Mouse (Mus musculus) midbrain, embryonic 12.5 days (tissue): ENCODE data around the gene Lama5. TPM values are rescaled to one million over a fixed set of nuclear protein-coding genes. Genes with fewer than 3 reads are reported as not detected.
"Not testable (repeated sequence)": the region's sequence is repeated elsewhere in the genome, so short reads cannot be mapped to it uniquely, and the experiment has no call there.

Experiments used
- ATAC-seq: fragments of 200-750 bp; cut with Nextera tagmentation; 2 replicates; pipeline ENCODE4 v1.8.0; 2017; ENCODE audit warnings: low read depth, moderate TSS enrichment, moderate library complexity; ENCODE audit not compliant: low FRiP score
- H3K27ac ChIP-seq: fragments of 300-500 bp; sonication (generic); replicated peaks from 2 replicates; pipeline ENCODE4 v1.5.1; 2016; ENCODE audit warnings: mild to moderate bottlenecking
- H3K27me3 ChIP-seq: fragments of 300-500 bp; sonication (generic); 2 replicates; pipeline ENCODE4 v1.6.1; 2016; ENCODE audit warnings: mild to moderate bottlenecking
- H3K36me3 ChIP-seq: fragments of 300-500 bp; sonication (generic); 2 replicates; pipeline ENCODE4 v1.6.1; 2016
- H3K4me1 ChIP-seq: fragments of 300-500 bp; sonication (generic); 2 replicates; pipeline ENCODE4 v1.6.1; 2016
- H3K4me2 ChIP-seq: fragments of 300-500 bp; sonication (generic); replicated peaks from 2 replicates; pipeline ENCODE4 v1.6.1; 2016; ENCODE audit warnings: mild to moderate bottlenecking, moderate library complexity
- H3K4me3 ChIP-seq: fragments of 300-500 bp; sonication (generic); 2 replicates; pipeline ENCODE4 v1.5.1; 2016; ENCODE audit warnings: mild to moderate bottlenecking
- H3K9ac ChIP-seq: fragments of 300-500 bp; sonication (generic); replicated peaks from 2 replicates; pipeline ENCODE4 v1.6.1; 2016; ENCODE audit warnings: mild to moderate bottlenecking, moderate library complexity
- H3K9me3 ChIP-seq: fragments of 300-500 bp; sonication (generic); 2 replicates; pipeline ENCODE4 v1.6.1; 2016; ENCODE audit warnings: mild to moderate bottlenecking
- WGBS: fragments of 180-500 bp; shearing (Covaris S2); methylation state at CpG from one replicate; pipeline ENCODE4 v1.1.7; 2016; 5-methylcytosine and 5-hydroxymethylcytosine counted together
- polyA plus RNA-seq: library from polyadenylated mRNA; unstranded; fragments of >200 nt; fragmentation: Nextera tagmentation; extraction: Ambion mirVana; gene quantifications from 2 replicates; pipeline ENCODE4 v1.2.1, GENCODE M21; 2016

The Lama5 gene
- polyA plus RNA-seq, 1 experiment from 2014 or later: 3.2 TPM

DNA sequence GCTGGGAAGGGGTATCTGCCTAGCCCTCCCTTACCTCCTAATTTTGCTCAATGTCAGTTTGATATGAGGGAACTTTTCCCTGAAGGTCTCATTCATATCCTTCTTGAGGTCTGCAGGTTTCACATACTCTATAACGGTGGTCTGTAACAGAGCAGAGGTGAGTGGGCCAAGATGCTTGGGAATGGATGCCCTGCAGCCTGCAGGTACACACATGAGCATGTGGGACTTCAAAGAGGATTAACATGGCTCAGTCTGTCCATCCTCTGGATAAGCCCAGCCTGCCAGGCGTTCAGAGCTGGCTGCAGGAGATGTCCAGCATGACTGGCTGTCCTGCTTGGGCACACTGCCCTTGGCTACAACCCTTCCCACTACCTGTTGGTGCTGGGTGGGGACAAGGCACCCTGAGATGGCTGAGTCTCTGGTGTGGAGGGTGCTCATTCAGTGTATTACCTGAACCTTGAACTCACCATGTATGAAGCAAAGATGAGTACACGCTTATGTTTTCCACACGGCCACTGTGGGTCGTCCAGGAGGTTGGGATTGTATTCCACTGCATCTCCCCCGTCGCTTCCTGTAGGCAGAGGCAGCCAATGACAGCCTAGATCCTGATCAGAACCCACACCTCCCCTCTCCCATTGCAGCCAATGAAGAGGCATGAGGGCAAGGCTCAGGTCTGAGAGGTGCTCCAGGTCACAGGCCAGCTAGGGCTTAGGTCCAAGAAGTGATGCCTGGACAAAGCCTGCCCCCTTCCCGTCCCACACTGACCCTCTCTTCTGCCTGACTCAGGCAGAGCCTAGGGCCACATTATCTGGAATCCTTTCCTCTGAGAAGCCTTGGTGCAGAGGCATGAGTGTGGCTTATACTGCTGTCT, 35.2 kb upstream of the Lama5 start:
- peaks cover 14% of the 10 kb centered on the region for H3K4me1 ChIP-seq
- no peak overlapping the region for H3K4me2 ChIP-seq
- H3K27me3 ChIP-seq: no peaks in the 10 kb centered on the region
- no peaks in the 10 kb centered on the region for H3K9me3 ChIP-seq
- H3K9ac ChIP-seq: no peak overlapping the region
- WGBS: 66% methylated on average over 8 of the region's 8 CpGs
- no peak for ATAC-seq
- no peak overlapping the region for H3K27ac ChIP-seq
- H3K4me3 ChIP-seq: no peak overlapping the region
- peaks cover 64% of the 10 kb centered on the region for H3K36me3 ChIP-seq

- H3K9me3 ChIP-seq, H3K9ac ChIP-seq, H3K27me3 ChIP-seq, H3K4me2 ChIP-seq, H3K4me3 ChIP-seq, ATAC-seq, H3K27ac ChIP-seq: not testable (repeated sequence)
- Histone ChIP-seq H3K36me3 (peaks cover 60% of the 10 kb centered on the region), H3K4me1 (peaks cover 15% of the 10 kb centered on the region)
- WGBS: 72% methylated on average over 17 of the region's 17 CpGs
These were observed 34.4 kb upstream of the Lama5 start for GRCm38 (mm10) chr2:180259826-180260609.

DNA sequence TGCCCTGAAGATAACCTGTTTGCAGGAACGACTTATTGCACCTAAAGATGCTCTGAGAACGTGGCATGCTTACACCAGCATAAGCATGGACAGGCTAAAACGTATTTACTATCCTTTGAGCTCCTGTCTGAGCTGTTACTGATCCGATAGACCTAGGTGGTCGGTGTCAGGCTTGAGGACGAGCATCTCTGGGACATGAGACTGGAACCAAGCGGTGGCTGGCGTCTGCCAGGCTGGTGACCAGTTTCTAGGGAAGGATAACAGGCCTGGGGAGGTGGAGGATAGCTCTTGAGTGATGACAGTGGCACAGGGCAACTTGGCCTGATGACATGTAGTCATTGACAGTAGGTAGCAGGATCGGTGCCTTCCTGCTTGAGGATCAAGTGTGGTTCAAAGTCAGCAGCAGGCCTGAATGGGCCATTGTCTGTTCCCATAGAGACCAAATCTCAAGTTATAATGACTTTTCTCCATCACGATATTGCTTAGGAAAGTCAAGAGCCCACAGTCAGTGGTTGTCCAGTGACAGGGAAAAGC, 33.4 kb upstream of the Lama5 start:
- Histone ChIP-seq H3K36me3 (peaks cover 57% of the 10 kb centered on the region), H3K4me1 (peaks cover 15% of the 10 kb centered on the region)
- not testable (repeated sequence) for H3K27me3 ChIP-seq, H3K9me3 ChIP-seq, ATAC-seq, H3K9ac ChIP-seq, H3K4me3 ChIP-seq, H3K27ac ChIP-seq, H3K4me2 ChIP-seq
- 82% methylated on average over 10 of the region's 10 CpGs for WGBS

DNA sequence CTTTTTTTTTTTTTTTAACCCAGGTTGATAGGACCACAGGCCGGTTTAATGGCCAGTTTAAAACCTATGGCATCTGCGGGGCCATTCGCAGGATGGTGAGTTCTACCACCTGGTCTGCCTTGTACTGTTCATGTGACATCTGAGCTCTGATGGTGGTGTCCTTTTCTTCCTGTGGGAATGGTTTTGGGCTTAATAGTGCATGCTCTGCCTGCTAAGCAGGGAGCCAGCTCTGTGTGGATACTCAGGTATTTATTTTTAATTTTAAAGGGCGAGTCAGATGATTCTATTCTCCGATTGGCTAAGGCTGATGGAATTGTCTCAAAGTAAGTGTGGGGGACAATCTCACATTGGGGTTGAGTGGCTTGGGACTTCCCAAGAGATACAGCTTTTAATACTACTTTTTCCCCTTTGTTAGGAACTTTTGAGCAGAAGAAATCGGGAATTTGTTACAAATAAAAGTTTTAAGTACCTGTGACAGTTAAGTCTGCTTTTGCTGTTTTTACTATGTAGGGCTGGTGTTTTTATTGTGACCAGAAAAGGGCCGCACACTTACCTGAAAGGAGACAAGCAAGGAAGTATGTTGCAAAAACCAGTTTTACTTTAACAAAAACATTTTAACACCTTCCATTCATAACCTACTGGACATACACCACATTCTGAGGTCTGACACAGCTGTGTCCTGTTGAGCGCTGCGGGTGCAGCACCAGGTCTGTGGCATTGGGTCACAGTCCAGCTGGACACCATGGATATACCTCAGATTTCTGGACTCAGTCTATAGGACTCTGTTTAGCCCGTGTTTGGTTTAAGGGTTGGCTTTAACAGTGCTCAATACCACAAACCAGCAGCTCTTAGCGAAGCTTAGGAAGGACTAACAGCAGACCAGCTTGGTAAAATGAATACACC, 32.6 kb upstream of the Lama5 start:
- peaks cover 15% of the 10 kb centered on the region for H3K4me1 ChIP-seq
- no peaks in the 10 kb centered on the region for H3K27me3 ChIP-seq
- peak overlapping the region; percentile 88 for H3K4me3 ChIP-seq
- no peaks in the 10 kb centered on the region for H3K9me3 ChIP-seq
- WGBS: 55% methylated on average over 11 of the region's 11 CpGs
- no peak for ATAC-seq
- peak overlapping the region; percentile 92 for H3K9ac ChIP-seq
- H3K36me3 ChIP-seq: peaks cover 49% of the 10 kb centered on the region
- H3K27ac ChIP-seq: peak overlapping the region; percentile 95
- H3K4me2 ChIP-seq: peak overlapping the region; percentile 65

- Histone ChIP-seq H3K27me3 (no peaks in the 10 kb centered on the region), H3K36me3 (peaks cover 38% of the 10 kb centered on the region), H3K4me2 (peak within 1 kb of the TSS; percentile 89), H3K27ac (peak within 1 kb of the TSS; percentile 95), H3K9ac (peak within 1 kb of the TSS; percentile 92), H3K9me3 (no peaks in the 10 kb centered on the region), H3K4me3 (peak within 1 kb of the TSS; percentile 88), H3K4me1 (peaks cover 15% of the 10 kb centered on the region)
- peak; percentile 96 for ATAC-seq
- 1% methylated on average over 38 of the region's 38 CpGs for WGBS
These were observed 31.4 kb upstream of the Lama5 start, which contains the start of gene Rps21 for GRCm38 (mm10) chr2:180257001-180257521. Gene Rps21, plus strand, starts transcription at chr2:180257377.

- 25% methylated on average over 26 of the region's 26 CpGs for WGBS
- peaks cover 15% of the 10 kb centered on the region for H3K4me1 ChIP-seq
- H3K27me3 ChIP-seq: no peaks in the 10 kb centered on the region
- H3K4me3 ChIP-seq: peak overlapping the region; percentile 88
- ATAC-seq: peak; percentile 70
- H3K27ac ChIP-seq: peak overlapping the region; percentile 95
- no peaks in the 10 kb centered on the region for H3K9me3 ChIP-seq
- H3K4me2 ChIP-seq: peak overlapping the region; percentile 89
- H3K36me3 ChIP-seq: peaks cover 31% of the 10 kb centered on the region
- peak overlapping the region; percentile 89 for H3K9ac ChIP-seq
These were observed 30.8 kb upstream of the Lama5 start for GRCm38 (mm10) chr2:180256296-180257000.

DNA sequence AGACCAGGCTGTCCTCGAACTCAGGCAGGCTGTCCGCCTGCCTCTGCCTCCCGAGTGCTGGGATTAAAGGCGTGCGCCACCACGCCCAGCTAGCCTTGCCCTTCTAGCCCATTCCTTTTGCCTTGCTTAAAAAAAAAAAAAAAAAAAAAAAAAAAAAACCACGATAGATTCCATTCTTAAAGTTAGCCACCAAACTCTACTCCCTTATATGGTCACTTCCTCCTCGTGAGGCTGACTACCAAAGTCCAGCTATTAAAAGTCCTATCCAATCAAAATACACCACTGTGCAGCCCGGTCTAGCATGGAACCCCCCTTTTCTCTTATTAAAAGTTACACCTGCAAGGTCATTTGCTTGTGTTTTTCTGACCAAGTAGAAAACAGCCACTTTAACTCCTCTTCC, 30.0 kb upstream of the Lama5 start:
- Histone ChIP-seq H3K36me3 (peaks cover 24% of the 10 kb centered on the region), H3K9me3 (no peaks in the 10 kb centered on the region), H3K9ac (no peak overlapping the region), H3K4me2 (peak overlapping the region; percentile 89), H3K27me3 (no peaks in the 10 kb centered on the region), H3K4me3 (peak overlapping the region; percentile 88), H3K27ac (no peak overlapping the region), H3K4me1 (peaks cover 15% of the 10 kb centered on the region)
- WGBS: 95% methylated on average over 9 of the region's 9 CpGs
- no peak for ATAC-seq

- WGBS: 94% methylated on average over 5 of the region's 5 CpGs
- Histone ChIP-seq H3K36me3 (peaks cover 13% of the 10 kb centered on the region), H3K9me3 (no peaks in the 10 kb centered on the region), H3K4me1 (peaks cover 15% of the 10 kb centered on the region), H3K4me2 (no peak overlapping the region), H3K27ac (no peak overlapping the region), H3K27me3 (no peaks in the 10 kb centered on the region), H3K9ac (no peak overlapping the region), H3K4me3 (no peak overlapping the region)
- no peak for ATAC-seq
These were observed 29.0 kb upstream of the Lama5 start for GRCm38 (mm10) chr2:180254436-180255209.

GRCm38 (mm10) chr2:180251838-180252237, 26.2 kb upstream of the Lama5 start:
- H3K27ac ChIP-seq: no peak overlapping the region
- peak; percentile 31; the same call in 1 of the 2 replicates for ATAC-seq

GRCm38 (mm10) chr2:180250930-180251611, 25.4 kb upstream of the Lama5 start:
- H3K4me3 ChIP-seq: no peak overlapping the region
- no peak overlapping the region for H3K9ac ChIP-seq
- H3K27ac ChIP-seq: no peak overlapping the region
- no peaks in the 10 kb centered on the region for H3K27me3 ChIP-seq
- ATAC-seq: peak; percentile 84
- H3K4me2 ChIP-seq: no peak overlapping the region
- H3K9me3 ChIP-seq: no peaks in the 10 kb centered on the region
- peaks cover 3% of the 10 kb centered on the region for H3K4me1 ChIP-seq
- 32% methylated on average over 11 of the region's 11 CpGs for WGBS
- no peaks in the 10 kb centered on the region for H3K36me3 ChIP-seq

More at GRCm38 (mm10) chr2:180251838-180252237, 26.2 kb upstream of the Lama5 start:
- Histone ChIP-seq H3K9me3 (no peaks in the 10 kb centered on the region), H3K4me3 (no peak overlapping the region), H3K27me3 (no peaks in the 10 kb centered on the region), H3K4me1 (peaks cover 7% of the 10 kb centered on the region), H3K4me2 (no peak overlapping the region), H3K9ac (no peak overlapping the region), H3K36me3 (no peaks in the 10 kb centered on the region)
- WGBS: 41% methylated on average over 3 of the region's 3 CpGs
